Mouse (Mus musculus) liver, adult (tissue): ENCODE measurements around the gene Dock2.

Experiments used
- GATA4 ChIP-seq: IDR thresholded peaks from 2 replicates; pipeline ENCODE4 v1.6.1; 2014; ENCODE audit warnings: mild to moderate bottlenecking, low read length; ENCODE audit not compliant: insufficient replicate concordance

The Dock2 gene

DNA sequence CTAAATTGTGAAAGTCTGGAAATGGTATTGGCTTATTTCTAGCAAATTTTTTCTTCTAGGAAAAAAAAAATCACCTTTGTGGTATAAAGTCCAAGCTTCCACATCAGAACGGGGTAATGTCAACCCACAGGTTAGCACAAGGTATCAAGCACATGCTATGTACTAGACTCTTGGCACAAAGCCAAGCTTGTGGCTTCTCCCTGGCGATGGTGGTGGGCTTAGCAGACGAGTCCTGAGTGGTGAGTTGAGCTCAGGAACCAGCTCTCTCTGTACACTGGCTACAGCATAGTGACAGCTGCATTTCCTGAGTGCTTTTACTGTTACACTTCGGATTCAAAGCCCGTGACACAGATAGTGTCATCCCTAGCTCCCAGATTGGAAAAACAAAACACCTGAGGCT, 472.0 kb downstream of the Dock2 start:
- TF ChIP-seq GATA4, result no peak

DNA sequence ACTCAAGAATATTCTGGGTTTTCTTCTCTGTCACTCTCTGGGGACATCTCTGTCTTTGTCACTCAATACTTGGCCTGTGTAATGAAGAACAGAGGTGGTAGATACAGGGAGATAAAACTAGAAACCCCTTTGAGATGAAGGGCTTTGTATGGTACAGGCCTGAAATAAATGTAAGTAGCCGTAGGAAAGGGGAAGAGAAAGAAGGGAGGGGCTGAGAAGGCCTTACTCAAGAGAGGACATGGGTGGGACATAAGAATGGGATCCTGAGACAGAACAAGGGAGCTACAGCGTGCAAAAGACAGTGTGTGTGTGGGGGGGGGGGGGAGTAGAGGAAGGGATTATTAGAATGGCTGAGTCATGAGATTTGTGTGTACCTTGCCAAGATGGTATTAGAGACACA, 474.3 kb downstream of the Dock2 start:
- no peak for TF ChIP-seq GATA4

DNA sequence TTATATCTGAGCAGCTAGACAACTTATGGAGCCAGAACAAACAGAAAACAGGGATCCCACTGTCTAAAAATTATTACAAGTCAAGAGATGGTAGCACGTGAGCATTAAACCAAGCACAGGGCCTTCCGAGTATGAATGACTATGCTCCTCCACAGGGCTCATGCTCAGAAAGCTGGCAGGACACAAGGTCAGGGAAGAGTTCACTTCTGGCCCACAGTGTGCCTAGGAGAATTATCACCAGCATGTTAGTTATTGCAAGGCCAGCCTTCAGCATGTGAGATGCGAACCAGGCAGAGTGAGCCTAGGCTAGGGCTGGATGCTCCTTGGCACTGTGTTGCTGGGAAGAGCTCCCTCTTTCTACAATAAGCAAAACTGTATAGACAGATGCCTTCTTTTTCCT, 475.0 kb downstream of the Dock2 start:
- no peak for TF ChIP-seq GATA4

DNA sequence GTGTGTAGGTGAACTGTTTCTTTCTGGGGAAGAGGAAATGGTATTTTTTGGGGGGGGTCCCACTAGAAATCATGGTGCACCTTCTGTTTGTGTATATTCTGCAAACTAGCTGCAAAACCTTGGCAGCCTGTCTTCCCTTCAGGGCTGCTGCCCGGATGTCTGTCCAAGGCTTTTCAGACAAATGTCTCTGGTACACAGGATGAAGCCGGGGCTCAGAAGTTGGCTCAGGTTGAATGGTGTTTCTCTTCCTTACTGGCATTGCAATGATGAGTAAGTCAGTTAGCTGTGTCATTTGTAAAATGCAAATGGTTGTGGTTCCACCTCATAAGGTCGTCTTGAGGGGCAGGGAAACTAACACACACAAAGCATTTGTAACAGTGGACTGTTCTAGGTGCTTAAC, 477.5 kb downstream of the Dock2 start:
- TF ChIP-seq GATA4, result no peak

DNA sequence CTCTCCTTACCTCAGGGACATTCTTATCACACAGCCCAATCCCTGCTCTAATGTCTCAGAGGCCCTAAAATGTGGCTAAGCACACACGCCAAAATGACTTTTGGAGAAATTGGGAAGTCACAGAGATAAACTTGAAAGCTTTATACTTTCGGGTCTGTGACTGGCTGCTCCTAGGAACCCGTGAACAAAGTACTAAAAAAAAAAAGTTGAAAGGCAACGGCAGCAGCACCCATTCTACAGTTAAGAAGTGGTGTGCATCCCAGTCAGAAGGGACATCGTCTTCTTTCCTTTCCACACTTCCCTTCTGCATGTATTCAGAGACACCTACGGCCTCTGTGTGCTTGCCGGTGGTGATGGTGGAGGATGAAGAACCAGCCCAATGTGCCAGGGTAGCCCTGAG, 483.6 kb downstream of the Dock2 start:
- TF ChIP-seq GATA4, result no peak

DNA sequence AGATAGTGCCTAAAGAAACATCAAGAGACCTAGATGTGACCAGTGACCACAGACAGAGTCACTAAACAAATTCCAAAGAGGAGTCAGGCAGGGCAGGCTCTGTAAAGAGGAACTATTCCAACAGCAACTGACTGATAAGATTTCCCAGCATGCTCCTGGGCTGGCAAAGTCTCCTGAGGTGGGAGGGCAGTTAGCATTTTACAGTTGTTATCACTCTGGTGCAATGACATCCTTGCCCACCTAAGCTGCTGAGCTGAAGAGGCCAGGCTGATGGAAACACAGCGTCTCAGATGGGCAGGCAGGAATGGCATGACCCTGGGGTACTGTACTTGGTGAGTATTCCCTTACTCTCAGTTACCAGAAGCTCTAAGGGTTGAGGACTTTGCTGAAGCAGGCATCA, 484.1 kb downstream of the Dock2 start:
- TF ChIP-seq GATA4, result no peak

DNA sequence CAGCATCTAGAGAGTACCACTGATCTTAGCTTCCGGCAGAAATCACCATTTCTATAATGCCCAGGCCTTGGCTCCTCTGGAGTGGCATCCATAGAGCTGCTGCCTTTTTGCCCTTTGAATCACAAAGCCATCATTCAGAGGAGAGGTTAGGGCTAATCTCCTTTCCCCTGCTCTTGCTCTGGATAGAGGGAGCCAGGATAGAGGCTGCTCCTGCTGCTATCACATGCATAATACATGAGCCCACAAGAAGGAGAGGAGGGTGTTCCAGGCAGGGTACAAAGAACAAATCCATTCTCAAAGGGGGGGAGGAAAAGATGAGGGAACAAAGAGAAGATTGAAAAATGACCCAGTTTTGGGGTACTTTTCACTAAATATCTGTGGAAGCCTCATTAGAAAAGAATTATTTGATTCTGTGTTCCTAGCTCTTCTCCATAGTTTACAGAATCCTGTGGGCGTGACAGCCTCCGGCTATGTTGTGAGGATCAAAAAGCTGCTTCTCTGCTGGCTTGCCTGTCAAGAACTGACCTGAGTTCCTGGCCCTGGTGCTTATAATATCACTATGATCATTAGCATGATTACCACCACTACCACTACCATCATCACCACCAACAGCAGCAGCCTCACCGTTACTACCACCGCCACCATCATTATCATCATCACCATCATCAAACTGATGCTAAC, 485.9 kb downstream of the Dock2 start:
- no peak for TF ChIP-seq GATA4

DNA sequence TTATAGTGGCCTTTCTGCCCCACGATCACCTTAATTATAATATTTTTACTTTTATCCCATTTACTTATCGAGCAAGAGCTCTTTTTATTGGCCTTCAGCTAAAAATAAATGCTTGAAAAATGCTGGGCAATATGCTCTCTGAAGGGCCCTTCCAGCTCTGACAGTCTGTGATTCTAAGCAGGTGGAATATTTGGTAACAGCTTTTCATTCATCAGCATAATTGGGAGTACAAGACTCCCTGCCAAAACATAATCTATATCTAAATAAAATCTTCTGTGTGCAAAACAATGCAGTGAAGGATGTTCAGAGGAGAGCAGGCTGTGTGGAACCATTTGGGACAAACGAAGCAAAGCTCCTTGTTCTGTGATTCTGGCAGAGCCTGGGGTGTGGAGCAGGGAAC, 492.4 kb downstream of the Dock2 start:
- TF ChIP-seq GATA4, result no peak

DNA sequence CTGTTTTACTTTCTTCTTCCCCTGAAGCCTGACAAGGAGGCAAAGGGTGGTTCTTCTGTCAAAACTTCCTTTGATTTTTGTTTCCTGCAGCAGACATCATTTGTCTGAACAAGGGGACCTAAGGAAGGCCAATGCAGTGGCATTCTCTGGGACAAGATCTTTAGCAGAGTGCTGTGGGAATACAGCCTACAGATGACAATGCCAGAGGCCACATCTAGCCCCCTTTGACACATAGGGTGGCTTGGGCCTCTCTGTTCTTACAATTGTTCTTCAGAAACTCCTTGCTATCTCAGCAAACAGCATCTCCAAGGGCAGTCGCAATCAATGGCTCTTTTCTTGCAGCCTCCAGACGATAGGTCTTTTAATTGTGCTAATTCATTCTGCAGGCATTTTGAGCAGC, 493.0 kb downstream of the Dock2 start:
- no peak for TF ChIP-seq GATA4

DNA sequence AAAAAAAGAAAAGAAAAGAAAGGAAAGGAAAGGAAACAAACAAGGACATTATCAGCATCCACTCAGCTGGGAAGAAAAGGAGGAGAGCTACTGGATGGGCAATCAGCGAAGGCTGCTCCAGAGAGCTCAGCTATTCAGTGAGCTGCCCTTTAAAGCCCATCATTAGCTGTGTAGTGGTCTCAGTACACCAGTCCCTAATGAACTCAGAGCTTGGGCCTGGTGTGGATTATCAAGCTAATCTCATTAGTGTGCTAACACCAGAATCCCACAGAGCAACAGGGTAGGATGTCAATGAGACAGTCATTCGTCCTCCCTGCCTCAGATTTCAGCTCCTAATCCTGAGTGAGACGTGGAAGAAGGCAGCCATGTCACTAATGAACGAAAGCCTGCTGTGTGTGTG, 493.4 kb downstream of the Dock2 start:
- no peak for TF ChIP-seq GATA4

DNA sequence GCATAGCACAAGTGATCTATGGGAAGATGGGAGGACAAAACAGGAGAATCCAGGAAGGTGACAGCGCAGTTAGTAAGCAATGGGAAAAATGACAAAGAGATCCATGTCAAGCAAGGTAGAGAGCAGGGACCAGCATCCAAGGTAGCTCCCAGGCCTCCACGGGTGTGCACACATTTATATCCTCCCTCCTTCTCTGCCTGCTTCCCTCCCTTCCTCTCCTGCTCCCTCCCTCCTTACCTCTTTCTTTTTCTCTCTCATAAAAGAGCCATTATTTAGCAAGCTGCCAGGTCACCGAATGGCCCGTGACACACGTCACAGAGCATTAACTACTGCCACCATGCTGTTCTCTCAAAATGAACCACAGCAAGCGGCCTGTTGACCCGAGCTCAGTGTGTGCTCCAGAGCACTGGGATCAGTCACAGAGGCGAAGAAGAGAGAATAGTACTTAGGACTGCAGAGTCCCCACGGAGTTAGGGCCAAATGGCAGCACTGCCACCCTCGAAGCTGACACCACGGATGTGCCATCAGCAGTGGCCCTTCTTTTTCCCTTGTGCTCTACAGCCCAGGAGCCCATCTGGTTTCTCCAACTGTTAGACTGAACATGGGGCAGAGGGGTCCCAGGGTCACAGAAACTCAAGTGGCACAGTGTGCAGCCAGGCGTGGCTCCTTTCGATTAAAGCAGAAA, 499.4 kb downstream of the Dock2 start:
- TF ChIP-seq GATA4, result no peak

DNA sequence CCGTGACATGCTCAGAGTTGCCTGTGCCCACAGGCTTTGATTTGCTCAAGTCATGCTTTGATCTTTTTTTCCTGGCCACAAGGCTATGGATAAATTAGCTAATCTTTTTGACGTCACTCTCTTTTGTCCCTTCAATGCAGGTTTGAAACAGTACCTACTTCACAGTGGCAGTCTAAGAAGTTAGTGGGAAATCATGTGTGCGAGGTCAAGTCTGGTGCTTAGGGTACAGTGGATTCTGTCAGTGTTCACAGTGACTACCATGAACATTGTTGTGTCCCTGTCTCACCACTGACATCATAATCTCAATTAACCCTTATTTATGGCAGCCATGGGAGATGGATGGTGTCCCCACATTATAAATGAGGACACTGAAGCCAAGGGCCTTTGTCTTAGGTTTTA, 506.6 kb downstream of the Dock2 start:
- no peak for TF ChIP-seq GATA4

DNA sequence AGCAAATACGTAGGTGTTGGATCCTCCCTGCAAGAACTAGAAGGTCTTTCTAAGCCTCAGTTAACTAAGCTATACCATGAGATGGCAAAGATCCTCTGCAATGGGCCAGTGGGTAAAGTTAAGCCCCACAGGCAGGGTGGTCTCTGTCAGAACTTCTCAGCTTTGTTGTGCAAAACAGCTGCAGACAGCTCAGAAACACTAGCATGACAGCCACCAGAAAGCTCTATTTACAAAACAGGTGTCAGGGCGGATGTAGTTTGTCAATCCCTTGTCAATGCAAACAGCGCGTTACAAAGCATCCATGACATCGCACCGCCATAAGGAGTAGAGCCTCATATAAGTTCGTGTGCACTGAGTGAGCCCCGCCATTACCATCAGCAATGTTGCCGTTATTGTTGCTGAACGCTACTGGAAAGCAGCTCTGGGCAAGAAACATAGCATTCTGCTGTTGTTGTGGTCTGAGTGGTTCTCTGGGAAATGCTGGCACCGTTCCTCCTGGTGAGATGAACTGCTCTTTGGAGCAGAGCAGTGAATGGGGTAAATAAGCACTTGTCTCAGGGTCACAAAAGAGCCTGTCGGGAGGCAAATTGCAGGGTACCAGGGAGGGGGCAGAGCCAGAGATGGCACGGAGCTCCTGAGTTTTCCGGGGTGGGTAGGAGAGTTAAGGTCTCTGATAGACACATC, 507.2 kb downstream of the Dock2 start:
- TF ChIP-seq GATA4, result no peak

DNA sequence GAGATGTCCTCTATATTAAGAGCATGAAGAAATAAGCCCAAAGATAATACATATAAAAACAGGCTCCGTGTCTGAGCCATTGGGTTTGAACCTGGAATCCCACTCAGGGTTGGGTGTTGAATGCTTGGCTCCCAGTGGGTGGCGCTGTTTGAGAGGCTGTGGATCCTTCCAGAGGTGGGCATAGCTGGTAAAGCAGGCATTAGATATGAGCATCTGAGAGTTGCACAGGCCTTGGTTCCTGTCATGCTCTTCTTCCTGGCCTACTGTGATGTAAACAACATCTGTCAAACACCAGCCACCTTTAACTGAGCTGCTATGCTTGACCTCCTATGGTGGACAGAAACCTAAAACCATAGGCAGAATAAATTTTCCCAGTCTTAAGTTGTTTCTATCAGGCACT, 507.8 kb downstream of the Dock2 start:
- no peak for TF ChIP-seq GATA4

DNA sequence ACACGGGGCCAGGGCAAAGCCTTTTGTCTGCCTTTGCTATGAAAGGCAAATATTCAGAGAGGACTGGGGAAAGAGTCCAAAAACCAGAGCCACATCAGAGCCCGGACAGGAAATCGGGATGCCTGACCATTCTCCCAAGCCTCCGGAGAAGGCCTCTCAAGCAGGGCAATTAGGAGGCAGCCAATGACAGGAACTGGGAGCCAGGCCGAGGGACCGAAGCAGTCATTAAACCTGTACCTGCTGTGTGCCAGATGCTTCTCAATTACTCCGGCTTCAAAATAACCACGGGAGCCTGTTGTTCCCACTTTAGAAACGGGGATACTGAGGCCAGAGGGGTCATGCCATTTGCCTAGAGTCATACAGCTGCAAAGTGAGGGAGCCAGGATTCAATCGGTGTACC, 511.7 kb downstream of the Dock2 start:
- no peak for TF ChIP-seq GATA4

DNA sequence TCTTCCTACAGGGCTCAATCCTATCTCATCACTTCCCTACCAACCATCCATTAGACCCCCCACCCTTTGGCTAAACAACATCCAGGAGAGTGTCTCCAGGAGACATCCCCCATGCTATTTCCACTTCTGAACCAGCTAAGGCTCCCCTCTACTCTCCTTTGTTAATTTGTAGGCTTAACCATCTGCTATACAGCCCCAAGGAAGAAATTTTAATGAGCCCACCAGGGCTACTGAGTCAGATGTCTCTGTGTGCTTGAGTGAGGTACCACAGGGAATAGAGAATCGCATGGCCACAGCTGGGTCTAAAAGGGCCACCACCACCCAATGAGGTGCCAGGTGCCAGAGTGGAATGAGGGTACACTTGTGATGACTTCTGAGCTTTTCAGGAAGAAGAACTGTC, 519.6 kb downstream of the Dock2 start:
- TF ChIP-seq GATA4, result no peak
